Comparison of ENCODE assay signal across 16 mouse cellular contexts in the genomic region with DNA sequence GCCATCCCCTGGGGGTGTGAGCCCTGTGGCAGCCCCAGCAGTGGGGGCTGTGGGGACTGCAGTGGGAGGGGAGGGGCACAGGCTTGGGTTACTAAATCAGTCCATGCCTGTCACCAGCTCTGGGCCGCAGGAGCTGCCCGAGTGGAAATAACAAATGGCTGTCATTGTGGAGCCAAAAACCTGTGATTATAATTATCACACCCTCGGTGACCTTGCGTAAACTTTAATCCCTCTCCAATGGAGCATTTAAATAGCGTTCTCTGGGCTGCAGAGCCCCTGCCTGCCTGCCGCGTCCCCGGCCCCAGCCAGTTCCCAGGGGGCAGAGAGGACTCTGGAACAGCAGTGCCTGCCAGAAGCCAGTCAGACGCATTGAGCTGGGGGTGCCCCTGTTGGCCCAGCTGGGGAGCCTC. TPM values are rescaled to one million over a fixed set of nuclear protein-coding genes. Genes with fewer than 3 reads are reported as not detected.
DNase-seq lines count a peak whose midpoint lies in the region; ATAC-seq lines count a peak whose summit lies in the region.
"Had no signal": no experiment of that assay in that cellular context is flagged by ENCODE, and none has a peak within 500 bp of the region (broad histone marks: within the 10 kb centered on the region; RNA-seq: fewer than 3 reads in every experiment).

No protein-coding gene starts in this region.

- no peak overlapping the region for H3K9ac ChIP-seq in forebrain, embryonic 11.5 days (ENCODE audit: low read length)
- H3K9ac ChIP-seq in midbrain, embryonic 12.5 days (replicated peaks): no peak overlapping the region
- no peak overlapping the region for H3K9ac ChIP-seq in midbrain, embryonic 14.5 days (replicated peaks; ENCODE audit: low read length)
- no peak overlapping the region for H3K9ac ChIP-seq in liver, embryonic 11.5 days (ENCODE audit: low read depth, low read length)
- H3K9ac ChIP-seq: neural tube, embryonic 12.5 days had no signal

- H3K4me3 ChIP-seq in forebrain, embryonic 10.5 days: peak overlapping the region; percentile 11
- no peak overlapping the region for H3K4me3 ChIP-seq in forebrain, embryonic 11.5 days (ENCODE audit: low read depth, low read length)
- no peak overlapping the region for H3K4me3 ChIP-seq in midbrain, embryonic 12.5 days
- no peak overlapping the region for H3K4me3 ChIP-seq in midbrain, embryonic 14.5 days (replicated peaks; ENCODE audit: low read depth, low read length)
- no peak overlapping the region for H3K4me3 ChIP-seq in liver, embryonic 11.5 days (ENCODE audit: low read depth, low read length)
- H3K4me3 ChIP-seq: neural tube, embryonic 12.5 days had no signal

- H3K27me3 ChIP-seq in forebrain, embryonic 10.5 days (ENCODE audit: poor library complexity, severe bottlenecking): peaks cover 68% of the 10 kb centered on the region
- no peaks in the 10 kb centered on the region for H3K27me3 ChIP-seq in forebrain, embryonic 11.5 days (ENCODE audit: control insufficient read depth, insufficient read depth, low read length)
- peaks cover 34% of the 10 kb centered on the region for H3K27me3 ChIP-seq in midbrain, embryonic 12.5 days
- 0 out of 2 replicates have a peak, but pooled peaks cover 4% of the 10 kb centered on the region for H3K27me3 ChIP-seq in midbrain, embryonic 14.5 days (ENCODE audit: control insufficient read depth, insufficient read depth, low read length)
- peaks cover 10% of the 10 kb centered on the region; the same call in 1 of the 2 replicates for H3K27me3 ChIP-seq in liver, embryonic 11.5 days (replicated peaks; ENCODE audit: control insufficient read depth, insufficient read depth, low read length)

- no peak for DNase-seq in forebrain, embryonic 10.5 days (ENCODE audit: extremely low spot score, low spot score)
- no peak for DNase-seq in forebrain, embryonic 11.5 days (ENCODE audit: low spot score)
- no peak for DNase-seq in midbrain, embryonic 14.5 days
- DNase-seq in heart, postnatal 4 days: peak; percentile 46
- no peak for DNase-seq in layer of hippocampus, postnatal 36 days
- no peak for DNase-seq in liver, embryonic 11.5 days (ENCODE audit: low spot score)
- no peak for DNase-seq in spleen, adult 12 weeks (ENCODE audit: low spot score)
- DNase-seq: cerebellum, adult 2 months; kidney, postnatal 10 days; lung, adult 2 months; thymus, adult 2 months had no signal

- ATAC-seq in forebrain, embryonic 11.5 days (replicated peaks; ENCODE audit: low FRiP score): no peak
- peak; percentile 47; the same call in 1 of the 2 replicates for ATAC-seq in midbrain, embryonic 12.5 days (ENCODE audit: low FRiP score, low read depth)
- ATAC-seq in midbrain, embryonic 14.5 days (ENCODE audit: low FRiP score, low TSS enrichment): no peak
- no peak for ATAC-seq in liver, embryonic 11.5 days (replicated peaks; ENCODE audit: low FRiP score)

- no peaks in the 10 kb centered on the region for H3K36me3 ChIP-seq in forebrain, embryonic 10.5 days (replicated peaks)
- H3K36me3 ChIP-seq in forebrain, embryonic 11.5 days (ENCODE audit: control insufficient read depth, insufficient read depth, low read length): no peaks in the 10 kb centered on the region
- H3K36me3 ChIP-seq in midbrain, embryonic 12.5 days: no peaks in the 10 kb centered on the region
- H3K36me3 ChIP-seq in midbrain, embryonic 14.5 days (ENCODE audit: control insufficient read depth, insufficient read depth, low read length): no peaks in the 10 kb centered on the region
- no peaks in the 10 kb centered on the region for H3K36me3 ChIP-seq in liver, embryonic 11.5 days (ENCODE audit: control insufficient read depth, insufficient read depth, low read length)
- H3K36me3 ChIP-seq: neural tube, embryonic 12.5 days had no signal

- H3K9me3 ChIP-seq in forebrain, embryonic 10.5 days: no peaks in the 10 kb centered on the region
- no peaks in the 10 kb centered on the region for H3K9me3 ChIP-seq in forebrain, embryonic 11.5 days (ENCODE audit: control insufficient read depth, low read length)
- no peaks in the 10 kb centered on the region for H3K9me3 ChIP-seq in midbrain, embryonic 12.5 days
- H3K9me3 ChIP-seq in midbrain, embryonic 14.5 days (ENCODE audit: control insufficient read depth, low read length): no peaks in the 10 kb centered on the region
- H3K9me3 ChIP-seq in liver, embryonic 11.5 days (ENCODE audit: control insufficient read depth, low read length): no peaks in the 10 kb centered on the region
- H3K9me3 ChIP-seq: neural tube, embryonic 12.5 days had no signal

- 4% methylated on average over 9 of the region's 9 CpGs for WGBS in forebrain, embryonic 10.5 days
- WGBS in forebrain, embryonic 11.5 days: 4% methylated on average over 9 of the region's 9 CpGs
- 3% methylated on average over 9 of the region's 9 CpGs for WGBS in midbrain, embryonic 12.5 days
- 2% methylated on average over 9 of the region's 9 CpGs for WGBS in midbrain, embryonic 14.5 days
- 20% methylated on average over 9 of the region's 9 CpGs for WGBS in liver, embryonic 11.5 days

- no peak overlapping the region for H3K4me2 ChIP-seq in forebrain, embryonic 11.5 days (ENCODE audit: low read depth, low read length, severe bottlenecking)
- H3K4me2 ChIP-seq in midbrain, embryonic 12.5 days (replicated peaks): peak overlapping the region; percentile 21; the same call in 1 of the 2 replicates
- no peak overlapping the region for H3K4me2 ChIP-seq in midbrain, embryonic 14.5 days (ENCODE audit: low read length)
- no peak overlapping the region for H3K4me2 ChIP-seq in liver, embryonic 11.5 days
- H3K4me2 ChIP-seq: neural tube, embryonic 12.5 days had no signal

- H3K27ac ChIP-seq in forebrain, embryonic 10.5 days: peak overlapping the region; percentile 41; the same call in 1 of the 2 replicates
- no peak overlapping the region for H3K27ac ChIP-seq in forebrain, embryonic 11.5 days (ENCODE audit: low read depth, low read length)
- no peak overlapping the region for H3K27ac ChIP-seq in midbrain, embryonic 12.5 days (replicated peaks)
- no peak overlapping the region for H3K27ac ChIP-seq in midbrain, embryonic 14.5 days (replicated peaks; ENCODE audit: low read depth, low read length)
- no peak overlapping the region for H3K27ac ChIP-seq in liver, embryonic 11.5 days (ENCODE audit: low read depth, low read length)
- H3K27ac ChIP-seq: neural tube, embryonic 12.5 days had no signal

- H3K4me1 ChIP-seq in forebrain, embryonic 10.5 days: peaks cover 35% of the 10 kb centered on the region
- peaks cover 9% of the 10 kb centered on the region for H3K4me1 ChIP-seq in forebrain, embryonic 11.5 days (replicated peaks; ENCODE audit: control insufficient read depth, insufficient read depth, low read length)
- peaks cover 14% of the 10 kb centered on the region for H3K4me1 ChIP-seq in midbrain, embryonic 12.5 days
- H3K4me1 ChIP-seq in midbrain, embryonic 14.5 days (ENCODE audit: control insufficient read depth, insufficient read depth, low read length): peaks cover 10% of the 10 kb centered on the region; the same call in 1 of the 2 replicates
- H3K4me1 ChIP-seq in liver, embryonic 11.5 days (replicated peaks; ENCODE audit: control insufficient read depth, insufficient read depth, low read length): no peaks in the 10 kb centered on the region

RNA-seq across cellular contexts. Expression of a gene that starts 54.4 kb away (rescaled TPM):
- not detected in 2 replicates for polyA plus RNA-seq in forebrain, embryonic 10.5 days (2016; fragmentation: Nextera tagmentation; extraction: Ambion mirVana)
- polyA plus RNA-seq in forebrain, embryonic 11.5 days (2014; fragmentation: Nextera tagmentation; extraction: Ambion mirVana): not detected in 2 replicates
- polyA plus RNA-seq in midbrain, embryonic 12.5 days (2016; fragmentation: Nextera tagmentation; extraction: Ambion mirVana): 0.25 and 0.29 TPM in 2 replicates
- 0.49 and 0.70 TPM in 2 replicates for polyA plus RNA-seq in midbrain, embryonic 14.5 days (2014; fragmentation: Nextera tagmentation; extraction: Ambion mirVana)
- not detected for total RNA-seq in heart, postnatal 4 days (2021)
- total RNA-seq in layer of hippocampus, postnatal 36 days (2021): not detected
- not detected in 2 replicates for polyA plus RNA-seq in liver, embryonic 11.5 days (2014; fragmentation: Nextera tagmentation; extraction: Ambion mirVana)
- total RNA-seq: layer of hippocampus, postnatal 25 days; megakaryocyte, adult 5-6 weeks had no signal
- polyA plus RNA-seq: limb, embryonic 14.5 days; lung, adult 2 months; thymus, adult 2 months had no signal
